Mouse (Mus musculus) MEL (cell line): ENCODE results near the gene Dapp1.
"Not testable (repeated sequence)": the region's sequence is repeated elsewhere in the genome, so short reads cannot be mapped to it uniquely, and the experiment has no call there.

ENCODE experiments used
- CTCF ChIP-seq, 3 experiments: IDR thresholded peaks in 2 of 3; conservative IDR thresholded peaks in 1 of 3; 2 replicates each; pipeline ENCODE4 v1.5.1; 2011 to 2012; ENCODE audit warnings: low read length in 3 of 3, low read depth in 2 of 3, mild to moderate bottlenecking in 2 of 3, improper control_type of control experiment in 1 of 3, inconsistent platforms in 1 of 3, mixed read lengths in 1 of 3, moderate library complexity in 1 of 3; ENCODE audit not compliant: control insufficient read depth in 1 of 3, insufficient read depth in 1 of 3, poor library complexity in 1 of 3, severe bottlenecking in 1 of 3
- EP300 ChIP-seq, 2 experiments: IDR thresholded peaks; 2 replicates each; pipeline ENCODE4 v1.6.1; 2011; ENCODE audit warnings: improper control_type of control experiment in 2 of 2, low read length in 2 of 2, low read depth in 1 of 2, mild to moderate bottlenecking in 1 of 2
- MAZ ChIP-seq: IDR thresholded peaks from 2 replicates; pipeline ENCODE4 v1.6.1; 2012; ENCODE audit warnings: low read depth, mild to moderate bottlenecking, inconsistent platforms, low read length, improper control_type of control experiment
- RCOR1 ChIP-seq: IDR thresholded peaks from 2 replicates; pipeline ENCODE4 v1.6.1; 2012; ENCODE audit warnings: low read depth, mild to moderate bottlenecking, inconsistent platforms, low read length, improper control_type of control experiment
- ZKSCAN1 ChIP-seq: IDR thresholded peaks from 2 replicates; pipeline ENCODE4 v1.6.1; 2012; ENCODE audit warnings: low read depth, mild to moderate bottlenecking, inconsistent platforms, low read length, improper control_type of control experiment, moderate library complexity

- not testable (repeated sequence) for TF ChIP-seq CTCF (IDR thresholded peaks at IDR 0.05 in 2 of 3, conservative IDR thresholded peaks at IDR 0.05 in 1 of 3; ENCODE audit: control insufficient read depth in 1 of 3, insufficient read depth in 1 of 3, low read depth in 2 of 3, low read length in 3 of 3, poor library complexity in 1 of 3, severe bottlenecking in 1 of 3); MAZ; RCOR1; ZKSCAN1; EP300 (IDR thresholded peaks at IDR 0.05; ENCODE audit: low read depth in 1 of 2, low read length in 2 of 2)
Observed at GRCm38 (mm10) chr3:137964014-137964413, 17.3 kb downstream of the Dapp1 start.
